In genomic region chr10:122020255-122020654, GRCm38 (mm10) we compare ENCODE assay signal across 21 mouse cellular contexts. TPM values are rescaled to one million over a fixed set of nuclear protein-coding genes. Genes with fewer than 3 reads are reported as not detected.
DNase-seq lines count a peak whose midpoint lies in the region; ATAC-seq and TF ChIP-seq lines count a peak whose summit lies in the region.
"Had no signal": no experiment of that assay in that cellular context is flagged by ENCODE, and none has a peak within 500 bp of the region (broad histone marks: within the 10 kb centered on the region; RNA-seq: fewer than 3 reads in every experiment).

No protein-coding gene starts in this region.

- no peak for ATAC-seq in kidney, embryonic 16.5 days (ENCODE audit: low FRiP score, low TSS enrichment)
- ATAC-seq: forebrain, embryonic 16.5 days had no signal

- H3K9ac ChIP-seq in heart, adult 2 months (ENCODE audit: low read depth, low read length): no peak overlapping the region
- no peak overlapping the region for H3K9ac ChIP-seq in kidney, embryonic 16.5 days (replicated peaks; ENCODE audit: low read length)
- H3K9ac ChIP-seq: hindbrain, embryonic 12.5 days; liver, embryonic 13.5 days had no signal

- no peaks in the 10 kb centered on the region for H3K36me3 ChIP-seq in heart, adult 2 months (ENCODE audit: control insufficient read depth, insufficient read depth, low read length)
- H3K36me3 ChIP-seq in kidney, embryonic 16.5 days (ENCODE audit: insufficient read depth, low read length): no peaks in the 10 kb centered on the region; the same call in none of the 2 replicates
- H3K36me3 ChIP-seq: liver, embryonic 13.5 days had no signal

- peak; percentile 91 for DNase-seq in heart, adult 11 months
- DNase-seq in heart, adult 2 months: no peak
- peak; percentile 53 for DNase-seq in kidney, postnatal 10 days
- DNase-seq in adrenal gland, postnatal 36 days: peak; percentile 23 to 41
- peak; percentile 35 for DNase-seq in lung, postnatal 36 days
- no peak for DNase-seq in urinary bladder, postnatal 10 days (ENCODE audit: low spot score)
- DNase-seq: cerebellum, adult 11-12 months; cerebellum, postnatal 10 days; gastrocnemius, postnatal 10 days; kidney, adult 8-10 months; layer of hippocampus, adult 9-11 months; liver, embryonic 13.5 days; midbrain, embryonic 14.5 days; right cerebral cortex, postnatal 14 days; spleen, adult 18-20 months had no signal

- H3K4me1 ChIP-seq in heart, adult 2 months (ENCODE audit: control insufficient read depth, insufficient read depth, low read length): peaks cover 5% of the 10 kb centered on the region
- peaks cover 27% of the 10 kb centered on the region for H3K4me1 ChIP-seq in kidney, embryonic 16.5 days (ENCODE audit: insufficient read depth, low read length)

- no peak overlapping the region for H3K4me2 ChIP-seq in kidney, embryonic 16.5 days (replicated peaks; ENCODE audit: low read depth, low read length)
- H3K4me2 ChIP-seq: hindbrain, embryonic 12.5 days; liver, embryonic 13.5 days had no signal

- H3K79me2 ChIP-seq in heart, adult 2 months (replicated peaks; ENCODE audit: control insufficient read depth, insufficient read depth, low read length): no peaks in the 10 kb centered on the region

- no peak overlapping the region for H3K4me3 ChIP-seq in heart, adult 2 months
- H3K4me3 ChIP-seq in kidney, embryonic 16.5 days (ENCODE audit: low read length): no peak overlapping the region
- H3K4me3 ChIP-seq: forebrain, embryonic 10.5 days; hindbrain, embryonic 12.5 days; left cerebral cortex, adult 2 months; liver, embryonic 13.5 days had no signal

- 0 out of 2 replicates have a peak, but pooled peaks cover 12% of the 10 kb centered on the region for H3K9me3 ChIP-seq in kidney, embryonic 16.5 days (ENCODE audit: low read length)
- H3K9me3 ChIP-seq: liver, embryonic 13.5 days had no signal

- no peak for TF ChIP-seq POLR2A in heart, adult 2 months (IDR thresholded peaks at IDR 0.05; ENCODE audit: insufficient read depth, low read depth, low read length)

- no peak overlapping the region for H3K27ac ChIP-seq in heart, adult 2 months
- H3K27ac ChIP-seq in kidney, embryonic 16.5 days (ENCODE audit: low read length): no peak overlapping the region
- H3K27ac ChIP-seq: forebrain, embryonic 10.5 days; hindbrain, embryonic 12.5 days; left cerebral cortex, adult 2 months; liver, embryonic 13.5 days had no signal

- intact Hi-C loops in heart, adult 2 months (cut with DNase I): no loop called here

- H3K27me3 ChIP-seq in heart, adult 2 months (ENCODE audit: control insufficient read depth, insufficient read depth, low read length): no peaks in the 10 kb centered on the region; the same call in 1 of the 2 replicates
- no peaks in the 10 kb centered on the region for H3K27me3 ChIP-seq in kidney, embryonic 16.5 days (ENCODE audit: insufficient read depth, low read length)
- H3K27me3 ChIP-seq: hindbrain, embryonic 12.5 days; liver, embryonic 13.5 days had no signal

- TF ChIP-seq EP300 in heart, adult 2 months (IDR thresholded peaks at IDR 0.05; ENCODE audit: insufficient read depth, low read depth, low read length): no peak

- 54% methylated on average over 5 of the region's 5 CpGs for WGBS in heart, adult 2 months
- WGBS in kidney, embryonic 16.5 days: 72% methylated on average over 5 of the region's 5 CpGs

- no peak for TF ChIP-seq CTCF in heart, adult 2 months (IDR thresholded peaks at IDR 0.05)

RNA-seq across cellular contexts. Expression of gene Srgap1, which starts 26.9 kb away (rescaled TPM):
- 1 to 10 TPM; 1.1 to 2.1 TPM for total RNA-seq in heart, adult 2 months (2021)
- polyA plus RNA-seq in heart, adult 2 months (2012; rRNA removed): 1.3 and 1.9 TPM in 2 replicates
- 12.4 and 16.2 TPM in 2 replicates for polyA plus RNA-seq in kidney, embryonic 16.5 days (2015; fragmentation: Nextera tagmentation; extraction: Ambion mirVana)
- total RNA-seq in adrenal gland, postnatal 36 days (2021): 1 to 10 TPM; 1.9 to 3.5 TPM
- total RNA-seq: granulocyte monocyte progenitor cell, adult 5-6 weeks had no signal

Comparison
In these comparisons a context has a peak if more than half of its experiments do, and no peak if none do; other contexts are left out.
1. DNase-seq: peak in heart, adult 11 months (single experiment), kidney, postnatal 10 days (single experiment), adrenal gland, postnatal 36 days (2 of 2) and lung, postnatal 36 days (single experiment); none in heart, adult 2 months (0 of 2) and urinary bladder, postnatal 10 days (single experiment).